In genomic region chr4:63486523-63486922, GRCm38 (mm10) we compare ENCODE assay signal across 16 mouse cellular contexts. TPM values are rescaled to one million over a fixed set of nuclear protein-coding genes. Genes with fewer than 3 reads are reported as not detected.
DNase-seq lines count a peak whose midpoint lies in the region; ATAC-seq and TF ChIP-seq lines count a peak whose summit lies in the region.
"Had no signal": no experiment of that assay in that cellular context is flagged by ENCODE, and none has a peak within 500 bp of the region (broad histone marks: within the 10 kb centered on the region; RNA-seq: fewer than 3 reads in every experiment).

No protein-coding gene starts in this region.

- no peak for ATAC-seq in kidney, embryonic 16.5 days (ENCODE audit: low FRiP score, low TSS enrichment)
- ATAC-seq in erythroblast, adult 5-6 weeks (replicated peaks; ENCODE audit: low FRiP score, poor library complexity, severe bottlenecking), result no peak
- ATAC-seq in hindbrain, postnatal 0 days, result no peak

- H3K27me3 ChIP-seq in kidney, embryonic 16.5 days (ENCODE audit: insufficient read depth, low read length), result no peaks in the 10 kb centered on the region
- H3K27me3 ChIP-seq in thymus, adult 2 months (ENCODE audit: control insufficient read depth, insufficient read depth, low read length), result no peaks in the 10 kb centered on the region
- H3K27me3 ChIP-seq in hindbrain, postnatal 0 days (ENCODE audit: insufficient read depth, low read length), result no peaks in the 10 kb centered on the region
- H3K27me3 ChIP-seq: embryonic facial prominence, embryonic 13.5 days; hindbrain, embryonic 13.5 days; Patski had no signal

- no peaks in the 10 kb centered on the region for H3K9me3 ChIP-seq in kidney, embryonic 16.5 days (ENCODE audit: low read length)
- no peaks in the 10 kb centered on the region for H3K9me3 ChIP-seq in hindbrain, postnatal 0 days (ENCODE audit: low read length)
- H3K9me3 ChIP-seq: embryonic facial prominence, embryonic 13.5 days; heart, embryonic 13.5 days; hindbrain, embryonic 13.5 days had no signal

- peak; percentile 60 for DNase-seq in kidney, adult 11 months
- DNase-seq in CD4-positive, CD25-positive, alpha-beta regulatory T cell, adult 2 months (ENCODE audit: low read depth, low spot score), result peak; percentile 86
- DNase-seq in kidney, adult 9 months, result peak; percentile 88
- DNase-seq in thymus, adult 2 months, result peak; percentile 77
- no peak for DNase-seq in hindbrain, postnatal 0 days (ENCODE audit: low spot score)
- DNase-seq in right cerebral cortex, adult 18-20 months, result no peak
- DNase-seq: adrenal gland, postnatal 10 days; cerebellum, postnatal 25 days; lung, embryonic 14.5 days; right cerebral cortex, postnatal 25 days had no signal

- TF ChIP-seq CTCF in thymus, adult 2 months (IDR thresholded peaks at IDR 0.05; ENCODE audit: borderline replicate concordance, control insufficient read depth, extremely low read depth, insufficient read depth, low read length, poor library complexity), result no peak
- no peak for TF ChIP-seq CTCF in hindbrain, postnatal 0 days (IDR thresholded peaks at IDR 0.05; ENCODE audit: low read depth)

- WGBS in kidney, embryonic 16.5 days, result 64% methylated on average over 4 of the region's 4 CpGs
- 46% methylated on average over 4 of the region's 4 CpGs for WGBS in thymus, adult 2 months
- WGBS in hindbrain, postnatal 0 days, result 54% methylated on average over 4 of the region's 4 CpGs

- no peak overlapping the region for H3K9ac ChIP-seq in kidney, embryonic 16.5 days (replicated peaks; ENCODE audit: low read length)
- H3K9ac ChIP-seq in hindbrain, postnatal 0 days (replicated peaks; ENCODE audit: low read length), result no peak overlapping the region
- H3K9ac ChIP-seq: embryonic facial prominence, embryonic 13.5 days; heart, embryonic 13.5 days; hindbrain, embryonic 13.5 days; lung, embryonic 14.5 days had no signal

- H3K27ac ChIP-seq in kidney, embryonic 16.5 days (ENCODE audit: low read length), result no peak overlapping the region
- H3K27ac ChIP-seq in thymus, adult 2 months (ENCODE audit: control insufficient read depth, insufficient read depth, low read length), result peak overlapping the region; percentile 35; the same call in 1 of the 2 replicates
- H3K27ac ChIP-seq in hindbrain, postnatal 0 days, result no peak overlapping the region
- H3K27ac ChIP-seq: embryonic facial prominence, embryonic 13.5 days; heart, embryonic 13.5 days had no signal

- H3K36me3 ChIP-seq in kidney, embryonic 16.5 days (ENCODE audit: insufficient read depth, low read length), result no peaks in the 10 kb centered on the region
- H3K36me3 ChIP-seq in thymus, adult 2 months (ENCODE audit: control insufficient read depth, insufficient read depth, low read length), result no peaks in the 10 kb centered on the region
- H3K36me3 ChIP-seq in hindbrain, postnatal 0 days (ENCODE audit: insufficient read depth, low read length), result no peaks in the 10 kb centered on the region
- H3K36me3 ChIP-seq: embryonic facial prominence, embryonic 13.5 days; heart, embryonic 13.5 days; hindbrain, embryonic 13.5 days had no signal

- H3K4me2 ChIP-seq in kidney, embryonic 16.5 days (replicated peaks; ENCODE audit: low read depth, low read length), result no peak overlapping the region
- no peak overlapping the region for H3K4me2 ChIP-seq in hindbrain, postnatal 0 days (ENCODE audit: low read depth, low read length)
- H3K4me2 ChIP-seq: embryonic facial prominence, embryonic 13.5 days; heart, embryonic 13.5 days; hindbrain, embryonic 13.5 days; lung, embryonic 14.5 days had no signal

- peaks cover 29% of the 10 kb centered on the region for H3K4me1 ChIP-seq in kidney, embryonic 16.5 days (ENCODE audit: insufficient read depth, low read length)
- H3K4me1 ChIP-seq in thymus, adult 2 months (replicated peaks; ENCODE audit: control insufficient read depth, insufficient read depth, low read length), result peaks cover 52% of the 10 kb centered on the region
- 0 out of 2 replicates have a peak, but pooled peaks cover 3% of the 10 kb centered on the region for H3K4me1 ChIP-seq in hindbrain, postnatal 0 days (ENCODE audit: insufficient read depth, low read length)
- H3K4me1 ChIP-seq: heart, embryonic 13.5 days had no signal

- no peak for TF ChIP-seq POLR2A in thymus, adult 2 months (IDR thresholded peaks at IDR 0.05; ENCODE audit: control insufficient read depth, extremely low read depth, insufficient read depth, low read length, poor library complexity)

- no peak overlapping the region for H3K4me3 ChIP-seq in kidney, embryonic 16.5 days (ENCODE audit: low read length)
- no peak overlapping the region for H3K4me3 ChIP-seq in thymus, adult 2 months (ENCODE audit: control insufficient read depth, insufficient read depth, low read length)
- no peak overlapping the region for H3K4me3 ChIP-seq in hindbrain, postnatal 0 days (ENCODE audit: low read length)
- H3K4me3 ChIP-seq: embryonic facial prominence, embryonic 13.5 days; heart, embryonic 13.5 days; hindbrain, embryonic 13.5 days had no signal

RNA-seq across cellular contexts. Expression of gene Whrn, which starts 9.3 kb away (rescaled TPM):
- 4.8 and 5.6 TPM in 2 replicates for polyA plus RNA-seq in kidney, embryonic 16.5 days (2015; fragmentation: Nextera tagmentation; extraction: Ambion mirVana)
- polyA plus RNA-seq in thymus, adult 2 months (2012; rRNA removed), result 132 and 204 TPM in 2 replicates
- 0.38 TPM in 1 of 2 replicates, not detected in the other for total RNA-seq in erythroblast, adult 5-6 weeks (2015; ENCODE audit: low replicate concordance)
- not detected in 2 replicates for total RNA-seq in erythroblast, adult 5-6 weeks (2017; ENCODE audit: low replicate concordance)
- total RNA-seq in hindbrain, postnatal 0 days (2014; rRNA removed), result 26.4 and 34.6 TPM in 2 replicates
- polyA plus RNA-seq in hindbrain, postnatal 0 days (2015; fragmentation: Nextera tagmentation; extraction: Ambion mirVana), result 4.7 TPM in 2 replicates

RNA-seq across cellular contexts. Expression of gene Atp6v1g1, which starts 58.0 kb away (rescaled TPM):
- 305 and 320 TPM in 2 replicates for polyA plus RNA-seq in kidney, embryonic 16.5 days (2015; fragmentation: Nextera tagmentation; extraction: Ambion mirVana)
- 39.4 and 41.5 TPM in 2 replicates for polyA plus RNA-seq in thymus, adult 2 months (2012; rRNA removed)
- total RNA-seq in erythroblast, adult 5-6 weeks (2015; ENCODE audit: low replicate concordance), result 39.6 and 49.7 TPM in 2 replicates
- total RNA-seq in erythroblast, adult 5-6 weeks (2017; ENCODE audit: low replicate concordance), result 31.0 and 43.5 TPM in 2 replicates
- 125 and 136 TPM in 2 replicates for total RNA-seq in hindbrain, postnatal 0 days (2014; rRNA removed)
- polyA plus RNA-seq in hindbrain, postnatal 0 days (2015; fragmentation: Nextera tagmentation; extraction: Ambion mirVana), result 357 and 367 TPM in 2 replicates

Comparison
In these comparisons a context has a peak if more than half of its experiments do, and no peak if none do; other contexts are left out.
1. DNase-seq: peak in kidney, adult 11 months (single experiment), CD4-positive, CD25-positive, alpha-beta regulatory T cell, adult 2 months (single experiment), kidney, adult 9 months (single experiment) and thymus, adult 2 months (single experiment); none in hindbrain, postnatal 0 days (single experiment) and right cerebral cortex, adult 18-20 months (single experiment).
2. RNA of gene Whrn, which starts 9.3 kb away (polyA plus RNA-seq): 132 to 204 TPM in thymus, adult 2 months; 4.8 to 5.6 TPM in kidney, embryonic 16.5 days and 4.7 TPM in hindbrain, postnatal 0 days; every median in the first group is over 10 times any median in the second.